Mouse (Mus musculus): Measurements from ENCODE around the gene Kdf1.
A peak's percentile ranks its signal among the peaks of the same experiment; 100 is the strongest.

The Kdf1 gene

DNA sequence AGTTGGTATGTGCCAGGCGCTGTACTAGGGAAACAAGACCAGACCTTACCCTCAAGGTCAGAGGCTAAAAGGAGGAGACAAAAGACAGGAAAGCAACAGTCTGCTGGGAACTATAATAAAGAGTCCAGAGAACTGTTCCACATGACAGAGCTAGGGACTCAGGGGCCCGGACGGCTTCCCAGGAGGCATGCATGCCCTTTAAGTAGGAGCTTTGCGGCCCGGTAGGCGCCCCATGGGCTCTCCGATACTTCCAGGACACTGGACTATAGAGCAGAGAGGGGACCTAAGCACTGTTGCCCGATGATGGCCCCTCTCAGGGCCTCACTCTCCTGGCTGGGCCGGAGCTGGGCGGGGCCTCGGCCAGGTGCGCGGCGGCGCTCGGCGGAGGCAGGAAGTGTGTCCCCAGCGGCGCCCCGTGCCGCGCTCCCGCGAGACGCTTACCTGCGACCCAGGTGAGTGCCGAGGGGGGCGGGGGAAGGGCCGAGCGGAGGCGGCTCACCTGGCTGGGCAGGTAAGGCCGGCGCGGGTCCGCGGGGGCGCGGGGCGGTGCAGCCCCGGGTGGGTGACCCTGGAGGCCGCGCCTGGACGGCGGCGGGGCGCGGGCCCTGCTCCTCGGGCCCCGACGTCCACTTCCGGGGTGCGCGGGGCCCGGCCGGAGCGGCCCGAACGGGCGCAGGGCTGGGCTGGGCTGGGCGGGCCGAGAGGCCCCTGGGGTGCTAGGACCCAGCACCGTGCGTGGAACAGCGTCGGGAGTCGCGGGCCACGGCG is at the start of gene Kdf1:
TSS of gene Kdf1 (plus strand) at position 363 of the 768 bp plus-strand sequence.
- DNase-seq (ENCODE audit: low spot score in 2 of 2) = no peak

GRCm38 (mm10) chr4:133469122-133469521 is 49.6 kb upstream of the Kdf1 start:
- no peak for DNase-seq (ENCODE audit: low spot score in 2 of 2)

GRCm38 (mm10) chr4:133471135-133471821 is 47.5 kb upstream of the Kdf1 start:
- DNase-seq (ENCODE audit: low spot score in 2 of 2) = no peak

DNA sequence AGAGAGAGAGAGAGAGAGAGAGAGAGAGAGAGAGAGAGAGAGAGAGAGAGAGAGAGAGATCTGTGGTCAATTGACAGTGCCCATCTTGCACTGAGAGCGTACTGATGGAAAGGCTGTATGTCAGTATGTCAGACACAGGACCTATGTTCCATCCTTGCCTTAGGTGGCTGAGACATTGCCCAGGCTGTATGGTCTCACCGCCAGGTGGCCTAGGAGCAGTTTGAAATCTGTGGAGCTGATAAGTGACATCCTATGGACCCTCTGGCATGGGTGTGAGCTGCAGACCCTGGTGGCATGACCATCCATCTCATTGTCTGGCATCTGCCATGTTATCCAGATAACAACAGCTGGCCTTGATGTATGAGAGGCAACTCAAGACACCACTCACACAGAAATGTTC is 44.9 kb upstream of the Kdf1 start:
- DNase-seq (ENCODE audit: low spot score in 2 of 2) = no peak

- DNase-seq (ENCODE audit: low spot score in 2 of 2) = peak; percentile 89 to 96
Measured at GRCm38 (mm10) chr4:133479458-133480184, 39.1 kb upstream of the Kdf1 start, which contains the start of gene Tent5b. TSS of gene Tent5b (plus strand) at chr4:133480132.

- no peak for DNase-seq (ENCODE audit: low spot score in 2 of 2)
Measured at GRCm38 (mm10) chr4:133480185-133480537, 38.6 kb upstream of the Kdf1 start.

DNA sequence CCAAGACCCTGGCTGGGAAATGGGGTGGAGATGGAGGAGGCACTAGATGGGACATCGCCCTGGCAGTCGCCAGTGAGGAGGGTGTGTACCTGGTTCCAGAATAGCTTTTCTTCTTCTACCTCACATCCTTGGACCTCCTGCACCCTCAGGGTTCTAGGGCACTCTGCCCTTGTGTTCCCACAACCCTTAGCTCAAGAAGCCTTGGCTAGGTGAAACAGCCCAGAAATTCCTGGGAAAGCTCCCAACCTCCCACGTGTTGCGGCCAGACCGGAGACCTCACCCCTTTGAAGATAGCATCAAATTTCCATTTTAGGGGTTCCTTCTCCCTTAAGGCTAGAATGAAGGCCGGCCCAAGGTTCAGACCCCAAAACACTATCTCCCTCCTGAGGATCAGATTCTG is 38.0 kb upstream of the Kdf1 start:
- no peak for DNase-seq (ENCODE audit: low spot score in 2 of 2)

GRCm38 (mm10) chr4:133481488-133481887 is 37.3 kb upstream of the Kdf1 start:
- no peak for DNase-seq (ENCODE audit: low spot score in 2 of 2)

- no peak for DNase-seq (ENCODE audit: low spot score in 2 of 2)
Measured at GRCm38 (mm10) chr4:133482479-133482878, 36.3 kb upstream of the Kdf1 start.

DNA sequence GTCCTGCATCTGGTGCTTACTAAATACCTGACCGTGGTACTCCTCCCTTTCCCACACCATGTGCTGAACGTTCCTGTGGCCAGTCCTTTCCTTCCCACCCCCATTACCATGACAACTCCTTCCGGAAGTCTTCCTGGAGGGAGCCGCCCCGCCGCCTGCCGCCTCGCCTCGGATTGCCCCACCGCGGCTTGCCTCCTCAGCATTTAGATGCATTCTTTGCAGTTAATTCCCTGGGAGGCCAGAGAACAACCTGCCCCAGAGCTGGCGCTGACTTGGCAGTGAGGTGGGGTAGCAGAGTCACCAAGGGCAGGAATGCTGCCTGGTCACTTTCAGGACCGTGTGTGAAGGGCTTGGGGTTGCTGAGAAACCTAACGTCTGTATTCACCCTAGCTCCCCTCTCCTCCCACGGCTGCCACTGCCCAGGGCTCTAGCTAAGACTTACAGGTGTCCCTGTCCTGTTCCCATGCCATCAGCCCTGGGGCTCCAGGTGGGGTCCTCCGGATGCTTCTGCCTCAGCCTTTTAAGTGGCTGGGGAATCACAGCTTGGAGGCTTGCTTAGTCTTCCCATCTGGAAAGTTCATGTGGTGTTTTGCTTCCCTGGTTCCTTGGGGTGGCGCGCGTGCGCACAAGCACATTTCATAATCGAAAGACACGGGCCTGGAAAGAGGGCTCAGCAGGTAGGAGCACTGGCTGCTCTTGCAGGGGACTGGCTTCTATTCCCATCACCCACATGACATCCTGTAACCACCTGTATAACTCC is 34.3 kb upstream of the Kdf1 start:
- DNase-seq (ENCODE audit: low spot score in 2 of 2) = no peak

DNA sequence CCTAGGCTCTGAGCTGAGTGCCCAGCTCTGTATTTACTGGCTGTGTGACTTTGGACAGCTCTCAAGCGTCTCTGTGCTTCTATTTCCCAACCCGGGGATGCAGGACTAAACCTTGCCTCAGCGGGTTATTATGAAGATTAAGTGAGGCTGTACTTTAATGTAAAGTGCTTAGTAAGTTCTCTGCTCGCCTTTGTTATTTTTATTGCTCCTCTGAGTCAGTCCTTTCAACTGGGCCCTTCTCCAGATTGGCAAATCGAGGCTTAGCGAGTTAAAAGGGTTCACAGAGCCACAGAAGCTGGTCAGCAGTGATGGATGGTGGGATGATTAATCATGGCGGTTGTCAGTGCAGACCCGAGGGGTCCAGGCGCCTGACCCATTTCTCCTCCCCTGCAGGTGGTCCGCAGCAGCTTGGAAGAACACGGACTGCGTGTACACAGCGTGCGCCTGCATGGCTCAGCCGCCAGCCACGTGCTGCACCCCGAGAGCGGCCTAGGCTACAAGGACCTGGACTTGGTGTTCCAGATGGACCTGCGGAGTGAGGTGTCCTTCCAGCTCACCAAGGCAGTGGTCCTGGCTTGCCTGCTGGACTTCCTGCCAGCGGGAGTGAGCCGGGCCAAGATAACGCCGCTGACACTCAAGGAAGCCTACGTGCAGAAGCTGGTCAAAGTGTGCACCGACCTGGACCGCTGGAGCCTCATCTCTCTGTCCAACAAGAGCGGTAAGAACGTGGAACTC is 32.9 kb upstream of the Kdf1 start:
- DNase-seq (ENCODE audit: low spot score in 2 of 2) = no peak

DNA sequence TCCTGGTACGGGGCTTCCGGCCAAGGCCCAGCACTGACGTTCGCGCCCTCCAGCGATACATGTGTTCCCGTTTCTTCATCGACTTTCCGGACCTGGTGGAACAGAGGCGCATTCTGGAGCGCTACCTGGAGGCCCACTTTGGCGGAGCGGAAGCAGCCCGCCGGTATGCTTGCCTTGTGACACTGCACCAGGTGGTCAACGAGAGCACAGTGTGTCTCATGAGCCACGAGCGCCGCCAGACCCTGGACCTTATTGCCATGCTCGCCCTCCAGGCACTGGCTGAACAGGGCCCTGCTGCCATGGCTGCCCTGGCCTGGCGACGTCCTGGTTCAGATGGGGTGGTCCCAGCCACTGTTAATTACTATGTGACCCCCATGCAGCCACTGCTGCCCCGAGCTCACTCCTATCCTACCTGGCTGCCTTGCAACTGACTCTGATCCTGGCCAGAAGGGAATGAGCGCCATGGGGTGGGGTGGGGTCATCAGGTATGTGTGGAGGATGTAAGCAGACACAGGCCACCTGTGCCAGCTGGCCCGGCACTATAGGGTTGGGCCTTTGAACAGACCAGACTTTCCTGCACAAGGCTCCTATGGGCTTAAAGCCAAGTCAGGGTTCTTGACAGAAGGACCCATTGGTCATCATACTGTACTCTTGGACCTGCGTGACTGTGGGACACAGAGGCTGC is 31.9 kb upstream of the Kdf1 start:
- no peak for DNase-seq (ENCODE audit: low spot score in 2 of 2)

- no peak for DNase-seq (ENCODE audit: low spot score in 2 of 2)
Measured at GRCm38 (mm10) chr4:133488619-133489392, 30.0 kb upstream of the Kdf1 start.

- DNase-seq (ENCODE audit: low spot score in 2 of 2) = no peak
Measured at GRCm38 (mm10) chr4:133489489-133490245, 29.1 kb upstream of the Kdf1 start.

DNA sequence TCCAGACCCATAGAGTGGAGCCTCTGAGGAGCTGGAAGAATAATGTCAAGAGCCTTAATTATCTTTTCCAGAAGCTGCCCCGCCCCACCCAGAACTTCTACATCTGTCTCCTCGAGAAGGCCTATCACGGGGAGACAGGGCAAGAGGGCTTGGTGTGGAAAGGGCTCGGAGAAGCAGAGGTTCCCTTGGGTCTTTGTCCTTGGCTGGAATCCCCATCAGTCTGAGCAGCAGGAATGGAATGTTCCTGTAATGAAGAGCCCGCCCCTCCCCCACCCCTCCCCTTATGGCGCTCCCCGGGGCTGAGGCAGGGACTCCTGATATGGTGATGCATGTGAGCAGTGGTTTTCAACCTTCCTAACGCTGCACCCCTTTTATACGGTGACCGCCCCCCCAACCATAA is 27.0 kb upstream of the Kdf1 start:
- no peak for DNase-seq (ENCODE audit: low spot score in 2 of 2)

DNA sequence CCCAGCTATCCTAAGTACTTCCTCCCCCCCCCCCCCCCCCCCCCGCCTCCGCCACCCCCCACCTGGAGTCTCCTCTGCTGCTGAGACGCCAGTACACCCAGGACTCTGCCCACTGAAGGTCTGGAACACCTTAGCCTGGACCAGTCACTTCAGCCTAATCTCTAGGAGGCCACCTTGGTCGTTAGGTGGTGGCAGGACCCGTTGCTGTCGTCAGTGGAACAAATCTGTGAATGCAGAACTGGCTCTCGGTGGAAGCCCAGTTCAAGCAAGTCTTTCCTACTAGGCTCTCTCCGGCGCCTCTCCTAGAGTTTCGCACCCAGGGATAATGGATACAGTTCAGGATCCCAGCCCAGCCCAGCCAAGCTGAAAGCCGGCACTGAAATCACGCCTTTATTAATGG is 24.9 kb upstream of the Kdf1 start:
- DNase-seq (ENCODE audit: low spot score in 2 of 2) = no peak

DNA sequence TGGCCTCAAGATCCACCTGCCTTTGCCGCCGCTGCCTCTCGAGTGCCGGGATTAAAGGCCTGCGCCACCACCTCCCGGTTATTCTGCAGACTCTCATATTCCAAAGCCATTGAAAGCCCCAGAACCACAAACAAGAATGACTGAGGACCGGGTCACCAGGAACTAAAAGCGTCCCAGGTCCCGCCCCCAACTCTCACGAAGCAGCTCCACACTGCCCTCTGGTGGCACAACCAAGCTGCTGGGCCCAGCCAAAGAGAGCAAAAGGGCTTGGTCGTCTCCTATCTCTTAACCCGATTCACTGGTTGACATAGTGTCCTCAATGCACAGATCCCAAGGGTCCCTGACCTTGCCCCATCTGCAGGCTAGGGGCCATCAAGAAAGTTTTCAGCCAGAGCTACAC is 24.3 kb upstream of the Kdf1 start:
- DNase-seq (ENCODE audit: low spot score in 2 of 2) = peak; percentile 79 to 84

DNA sequence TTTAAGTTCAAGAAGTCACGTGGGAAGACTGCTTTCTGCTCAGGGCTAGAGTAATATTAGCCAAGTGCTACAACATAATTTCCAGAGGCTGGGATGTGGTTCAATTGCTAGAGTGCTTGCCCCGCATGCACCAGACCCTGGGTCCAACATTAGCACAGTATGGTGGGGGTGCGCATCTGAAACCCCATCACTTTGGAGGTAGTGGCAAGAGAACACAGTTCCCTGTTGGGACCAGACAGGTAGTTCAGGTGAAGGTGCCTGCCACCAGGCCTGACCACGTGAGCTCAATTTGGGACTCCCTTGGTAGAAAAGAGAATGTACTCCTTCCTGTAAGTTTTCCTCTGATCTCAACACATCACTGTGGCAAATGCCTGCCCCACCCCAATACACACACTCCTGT is 23.9 kb upstream of the Kdf1 start:
- DNase-seq (ENCODE audit: low spot score in 2 of 2) = no peak

- no peak for DNase-seq (ENCODE audit: low spot score in 2 of 2)
Measured at GRCm38 (mm10) chr4:133495711-133496110, 23.1 kb upstream of the Kdf1 start.

Data from frontal cortex, postnatal 36 days (tissue).